Mouse (Mus musculus) ES-Bruce4 (cell line): ENCODE measurements around the gene Vangl2. TPM values are rescaled to one million over a fixed set of nuclear protein-coding genes. Genes with fewer than 3 reads are reported as not detected.
"Not testable (repeated sequence)": the region's sequence is repeated elsewhere in the genome, so short reads cannot be mapped to it uniquely, and the experiment has no call there.

ENCODE experiments used
- H3K27ac ChIP-seq: 2 replicates; pipeline ENCODE4 v1.5.1; 2012; ENCODE audit warnings: low read length, inconsistent platforms; ENCODE audit not compliant: insufficient read depth
- H3K27me3 ChIP-seq: 2 replicates; pipeline ENCODE4 v1.6.1; 2012; ENCODE audit warnings: mild to moderate bottlenecking, low read length, inconsistent platforms; ENCODE audit not compliant: control insufficient read depth, poor library complexity, insufficient read depth, severe bottlenecking
- H3K36me3 ChIP-seq: 2 replicates; pipeline ENCODE4 v1.6.1; 2012; ENCODE audit warnings: inconsistent platforms, mild to moderate bottlenecking, low read length, moderate library complexity; ENCODE audit not compliant: control insufficient read depth, poor library complexity, insufficient read depth, severe bottlenecking
- H3K4me1 ChIP-seq: one replicate; pipeline ENCODE4 v1.8.1; 2011; ENCODE audit warnings: low read length; ENCODE audit not compliant: control insufficient read depth, insufficient read depth
- H3K4me3 ChIP-seq: 2 replicates; pipeline ENCODE4 v1.5.1; 2011; ENCODE audit warnings: low read depth, mild to moderate bottlenecking, low read length
- H3K9ac ChIP-seq: 2 replicates; pipeline ENCODE4 v1.6.1; 2012; ENCODE audit warnings: low read depth, mild to moderate bottlenecking, inconsistent platforms; ENCODE audit not compliant: poor library complexity, severe bottlenecking
- H3K9me3 ChIP-seq: replicated peaks from 2 replicates; pipeline ENCODE4 v1.6.1; 2012; ENCODE audit warnings: mild to moderate bottlenecking, low read length, inconsistent platforms; ENCODE audit not compliant: control insufficient read depth, poor library complexity, insufficient read depth, severe bottlenecking
- CTCF ChIP-seq: IDR thresholded peaks from one replicate; pipeline ENCODE4 v1.8.1; 2011; ENCODE audit warnings: low read depth, low read length
- EP300 ChIP-seq: IDR thresholded peaks from 2 replicates; pipeline ENCODE4 v1.6.1; 2011; ENCODE audit warnings: low read depth, low read length; ENCODE audit not compliant: insufficient read depth
- POLR2A ChIP-seq: IDR thresholded peaks from one replicate; pipeline ENCODE4 v1.8.1; 2011; ENCODE audit warnings: low read length; ENCODE audit not compliant: insufficient read depth
- polyA plus RNA-seq: library from polyadenylated mRNA; stranded (reverse); fragments of >200 nt; gene quantifications from 2 replicates; pipeline ENCODE4 v1.2.4, GENCODE M21; 2011; ENCODE audit warnings: low read depth; ENCODE audit not compliant: missing spikeins, insufficient read depth, insufficient read length

Vangl2 gene
- polyA plus RNA-seq, 1 experiment = 29.7 TPM

DNA sequence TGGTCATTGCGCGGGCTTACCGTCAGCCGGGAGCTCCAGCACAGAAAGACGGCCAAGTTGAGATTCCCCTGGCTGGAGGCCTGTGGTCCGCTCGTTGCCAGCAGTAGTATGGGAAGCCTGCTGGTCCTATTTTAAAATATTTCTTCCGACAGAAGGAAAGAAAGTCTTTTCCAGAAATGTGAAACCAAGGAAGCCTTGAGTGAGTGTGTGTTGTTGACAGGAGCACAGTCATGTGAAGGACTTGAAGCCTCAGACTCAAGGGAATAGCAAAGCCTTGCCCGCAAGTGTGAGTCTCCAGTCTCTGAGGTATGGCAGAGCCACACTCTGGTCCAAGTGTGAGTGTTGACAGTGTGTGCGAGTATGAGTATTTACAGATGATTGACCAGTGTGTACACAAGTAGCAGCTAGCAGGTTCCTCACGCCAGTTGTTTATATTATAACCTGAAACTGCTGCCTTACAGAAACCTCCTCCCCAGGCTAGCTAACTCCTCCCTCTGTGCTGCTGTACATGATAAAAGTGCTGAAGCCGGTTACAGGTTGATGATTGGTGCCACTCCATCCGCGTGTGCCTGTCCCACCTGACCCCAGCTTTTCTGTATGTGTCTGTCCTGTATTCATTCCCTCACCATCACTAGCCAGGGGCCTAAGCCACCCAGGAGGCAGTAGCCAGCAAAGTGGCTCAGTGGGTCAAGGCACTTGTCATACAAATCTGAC is 51.3 kb downstream of the Vangl2 start:
- Histone ChIP-seq H3K27ac (no peak overlapping the region), H3K4me3 (no peak overlapping the region), H3K36me3 (no peaks in the 10 kb centered on the region), H3K4me1 (no peaks in the 10 kb centered on the region), H3K9me3 (no peaks in the 10 kb centered on the region), H3K9ac (no peak overlapping the region), H3K27me3 (no peaks in the 10 kb centered on the region)
- TF ChIP-seq CTCF = no peak
- TF ChIP-seq POLR2A = no peak
- no peak for TF ChIP-seq EP300

DNA sequence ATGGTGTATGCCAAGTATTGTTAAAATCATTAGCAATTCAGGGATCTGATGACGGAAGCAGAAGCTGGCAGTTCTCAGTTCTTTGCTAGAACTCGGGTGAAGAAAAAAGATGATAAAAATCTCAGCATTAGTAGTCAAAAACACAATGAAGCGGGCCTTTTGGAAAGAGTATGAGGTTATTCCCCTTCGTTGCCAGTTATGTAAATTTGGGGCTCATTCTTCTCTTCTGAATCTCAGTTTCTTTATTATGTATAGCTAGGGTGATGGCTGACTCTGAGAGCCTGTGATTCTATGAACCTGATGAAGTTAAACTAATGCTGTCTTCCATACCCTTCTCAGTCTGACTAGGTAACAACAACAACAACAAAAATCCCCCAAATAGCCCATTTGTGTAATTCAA is 52.4 kb downstream of the Vangl2 start:
- Histone ChIP-seq H3K36me3 (no peaks in the 10 kb centered on the region), H3K27ac (no peak overlapping the region), H3K27me3 (no peaks in the 10 kb centered on the region), H3K4me3 (no peak overlapping the region), H3K9me3 (no peaks in the 10 kb centered on the region), H3K9ac (no peak overlapping the region), H3K4me1 (peaks cover under 1% of the 10 kb centered on the region)
- TF ChIP-seq POLR2A (no peak), EP300 (no peak), CTCF (no peak)

DNA sequence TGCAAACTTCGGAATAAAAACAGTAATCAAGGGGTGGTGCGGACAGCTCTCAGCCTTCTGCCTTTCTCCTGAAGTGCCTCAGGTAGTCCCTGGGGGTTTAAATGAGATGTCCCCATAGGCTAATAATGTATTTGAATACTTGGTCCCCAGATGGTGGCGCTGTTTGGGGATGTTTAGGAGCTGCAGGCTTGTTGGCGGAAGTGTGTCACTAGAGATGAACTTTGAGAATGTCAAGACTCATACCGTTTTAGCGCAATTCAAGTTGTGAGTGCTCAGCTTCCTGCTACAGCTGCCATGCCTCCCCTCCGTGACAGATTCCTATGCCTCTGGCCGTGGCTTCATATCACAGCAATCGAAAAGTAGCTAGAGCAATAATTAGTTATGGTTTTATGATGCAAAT is 52.9 kb downstream of the Vangl2 start:
- Histone ChIP-seq H3K4me3 (no peak overlapping the region), H3K27me3 (no peaks in the 10 kb centered on the region), H3K9ac (no peak overlapping the region), H3K4me1 (peaks cover 2% of the 10 kb centered on the region), H3K27ac (no peak overlapping the region), H3K9me3 (no peaks in the 10 kb centered on the region), H3K36me3 (no peaks in the 10 kb centered on the region)
- TF ChIP-seq EP300 = no peak
- TF ChIP-seq POLR2A = no peak
- TF ChIP-seq CTCF = no peak

DNA sequence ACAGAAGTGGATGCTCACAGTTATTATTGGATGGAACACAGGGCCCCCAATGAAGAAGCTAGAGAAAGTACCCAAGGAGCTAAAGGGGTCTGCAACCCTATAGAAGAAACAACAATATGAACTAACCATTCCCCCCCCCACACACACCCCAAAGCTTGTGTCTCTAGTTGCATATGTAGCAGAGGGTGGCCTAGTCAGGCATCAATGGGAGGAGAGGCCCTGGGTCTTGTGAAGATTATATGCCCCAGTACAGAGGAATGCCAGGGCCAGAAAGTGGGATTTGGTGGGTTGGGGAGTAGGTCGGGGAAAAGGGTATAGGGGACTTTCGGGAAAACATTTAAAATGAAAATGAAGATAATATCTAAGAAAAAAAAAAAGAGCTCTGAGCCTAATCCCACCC is 53.9 kb downstream of the Vangl2 start:
- not testable (repeated sequence) for H3K4me1 ChIP-seq, H3K27me3 ChIP-seq, H3K36me3 ChIP-seq, H3K9me3 ChIP-seq, H3K27ac ChIP-seq, H3K9ac ChIP-seq, H3K4me3 ChIP-seq

DNA sequence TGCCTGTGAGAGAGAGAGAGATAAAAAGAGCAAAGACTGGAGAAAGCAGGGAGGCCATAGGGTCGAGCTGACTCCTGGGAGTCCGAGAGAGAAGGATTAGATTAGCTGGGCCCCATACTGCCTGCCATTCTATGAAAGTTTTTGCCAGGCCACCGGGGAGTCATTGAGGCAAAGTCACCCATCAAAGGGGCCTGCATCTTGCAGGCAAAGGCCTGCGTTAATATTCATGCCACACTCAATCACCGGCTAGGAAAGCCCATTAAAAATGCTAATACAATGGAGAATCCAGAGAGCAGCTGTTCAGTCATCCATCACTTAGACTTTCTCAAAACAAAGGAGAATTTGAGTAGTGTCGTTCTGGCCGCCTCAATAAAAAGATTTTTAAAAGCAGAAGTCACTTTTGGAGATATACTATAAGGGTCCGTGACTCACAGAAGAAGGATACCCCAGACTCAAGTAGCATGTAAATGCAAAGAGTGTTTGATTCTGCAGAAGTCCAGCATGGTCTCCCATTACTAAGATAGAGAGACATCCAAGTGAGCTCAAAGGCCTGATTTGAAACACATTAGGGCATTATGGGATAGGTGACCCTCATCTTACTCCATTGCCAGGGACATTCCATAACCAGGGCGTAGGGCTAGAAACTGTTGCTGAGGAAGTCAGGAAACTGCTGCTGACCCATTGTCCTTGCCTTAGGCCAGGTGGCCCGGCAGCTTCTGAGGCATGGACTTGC is 57.2 kb downstream of the Vangl2 start:
- no peaks in the 10 kb centered on the region for H3K27me3 ChIP-seq
- H3K9ac ChIP-seq = no peak overlapping the region
- peaks cover 2% of the 10 kb centered on the region for H3K4me1 ChIP-seq
- TF ChIP-seq EP300 (no peak), POLR2A (no peak), CTCF (no peak)
- no peaks in the 10 kb centered on the region for H3K36me3 ChIP-seq
- no peak overlapping the region for H3K27ac ChIP-seq
- H3K4me3 ChIP-seq = no peak overlapping the region
- no peaks in the 10 kb centered on the region for H3K9me3 ChIP-seq

DNA sequence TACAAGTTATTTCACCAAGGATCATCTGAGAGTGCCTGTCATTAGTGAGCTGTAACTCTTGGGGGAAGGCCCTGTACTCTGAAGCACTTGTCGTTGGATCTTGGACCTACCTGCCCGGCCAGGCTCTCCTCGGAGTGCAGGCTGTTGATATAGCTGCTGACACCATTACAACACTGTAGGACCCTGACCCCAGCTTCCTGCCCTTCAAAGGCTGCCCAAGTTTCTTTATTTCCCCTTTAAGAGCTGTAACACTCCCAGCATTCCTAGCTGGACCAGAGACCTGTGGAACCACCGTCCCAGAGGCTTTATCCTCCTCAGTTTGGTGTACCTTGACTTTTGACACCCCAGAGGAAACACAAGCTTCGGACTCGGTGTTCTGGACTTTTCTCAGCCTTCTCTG is 59.0 kb downstream of the Vangl2 start:
- Histone ChIP-seq H3K4me1 (peaks cover 2% of the 10 kb centered on the region), H3K4me3 (no peak overlapping the region), H3K36me3 (no peaks in the 10 kb centered on the region), H3K27ac (no peak overlapping the region), H3K9me3 (no peaks in the 10 kb centered on the region), H3K27me3 (no peaks in the 10 kb centered on the region), H3K9ac (no peak overlapping the region)
- TF ChIP-seq POLR2A = no peak
- no peak for TF ChIP-seq EP300
- TF ChIP-seq CTCF = no peak
